Mouse (Mus musculus): ENCODE results near the gene Nck2. TPM values are rescaled to one million over a fixed set of nuclear protein-coding genes. Genes with fewer than 3 reads are reported as not detected.

Nck2 gene
- polyA plus RNA-seq, 1 experiment from 2014 or later = 53.2 TPM

GRCm38 (mm10) chr1:43422969-43423748 is 21.2 kb upstream of the Nck2 start:
- ATAC-seq (ENCODE audit: insufficient number of reproducible peaks, low FRiP score, low TSS enrichment, low read depth) = no peak
- no peak overlapping the region for H3K27ac ChIP-seq (replicated peaks; ENCODE audit: low read depth, low read length)

GRCm38 (mm10) chr1:43426526-43426925 is 17.9 kb upstream of the Nck2 start:
- 61% methylated on average over 4 of the region's 4 CpGs for WGBS
- H3K36me3 ChIP-seq (ENCODE audit: control insufficient read depth, insufficient read depth, low read length) = no peaks in the 10 kb centered on the region
- no peak for ATAC-seq (ENCODE audit: insufficient number of reproducible peaks, low FRiP score, low TSS enrichment, low read depth)
- peaks cover 5% of the 10 kb centered on the region; the same call in 1 of the 2 replicates for H3K4me1 ChIP-seq (ENCODE audit: control insufficient read depth, insufficient read depth, low read length)
- no peaks in the 10 kb centered on the region for H3K9me3 ChIP-seq (ENCODE audit: control insufficient read depth, low read length)
- no peak overlapping the region for H3K4me2 ChIP-seq (ENCODE audit: low read depth, severe bottlenecking)
- H3K27ac ChIP-seq (replicated peaks; ENCODE audit: low read depth, low read length) = no peak overlapping the region
- no peak overlapping the region for H3K4me3 ChIP-seq (ENCODE audit: low read depth, low read length)
- DNase-seq (ENCODE audit: low spot score) = no peak
- no peaks in the 10 kb centered on the region for H3K27me3 ChIP-seq (ENCODE audit: control insufficient read depth, insufficient read depth, low read length)
- no peak overlapping the region for H3K9ac ChIP-seq (ENCODE audit: low read length)

More at GRCm38 (mm10) chr1:43422969-43423748, 21.2 kb upstream of the Nck2 start:
- 51% methylated on average over 4 of the region's 4 CpGs for WGBS
- no peak for DNase-seq (ENCODE audit: low spot score)
- Histone ChIP-seq H3K4me3 (ENCODE audit: low read depth, low read length) (no peak overlapping the region), H3K9me3 (ENCODE audit: control insufficient read depth, low read length) (no peaks in the 10 kb centered on the region), H3K4me2 (ENCODE audit: low read depth, severe bottlenecking) (no peak overlapping the region), H3K27me3 (ENCODE audit: control insufficient read depth, insufficient read depth, low read length) (no peaks in the 10 kb centered on the region), H3K36me3 (ENCODE audit: control insufficient read depth, insufficient read depth, low read length) (no peaks in the 10 kb centered on the region), H3K4me1 (ENCODE audit: control insufficient read depth, insufficient read depth, low read length) (peaks cover 5% of the 10 kb centered on the region; the same call in 1 of the 2 replicates), H3K9ac (ENCODE audit: low read length) (no peak overlapping the region)

- H3K27ac ChIP-seq (replicated peaks; ENCODE audit: low read depth, low read length) = no peak overlapping the region
- no peaks in the 10 kb centered on the region for H3K36me3 ChIP-seq (ENCODE audit: control insufficient read depth, insufficient read depth, low read length)
- no peak overlapping the region for H3K4me3 ChIP-seq (ENCODE audit: low read depth, low read length)
- no peaks in the 10 kb centered on the region for H3K27me3 ChIP-seq (ENCODE audit: control insufficient read depth, insufficient read depth, low read length)
- ATAC-seq (ENCODE audit: insufficient number of reproducible peaks, low FRiP score, low TSS enrichment, low read depth) (no peak), DNase-seq (ENCODE audit: low spot score) (no peak)
- no peaks in the 10 kb centered on the region for H3K9me3 ChIP-seq (ENCODE audit: control insufficient read depth, low read length)
- no peak overlapping the region for H3K9ac ChIP-seq (ENCODE audit: low read length)
- 64% methylated on average over 6 of the region's 6 CpGs for WGBS
- no peak overlapping the region for H3K4me2 ChIP-seq (ENCODE audit: low read depth, severe bottlenecking)
- peaks cover 5% of the 10 kb centered on the region; the same call in 1 of the 2 replicates for H3K4me1 ChIP-seq (ENCODE audit: control insufficient read depth, insufficient read depth, low read length)
These were observed 17.3 kb upstream of the Nck2 start for GRCm38 (mm10) chr1:43426993-43427535.

- no peaks in the 10 kb centered on the region for H3K9me3 ChIP-seq (ENCODE audit: control insufficient read depth, low read length)
- no peaks in the 10 kb centered on the region for H3K27me3 ChIP-seq (ENCODE audit: control insufficient read depth, insufficient read depth, low read length)
- H3K4me1 ChIP-seq (ENCODE audit: control insufficient read depth, insufficient read depth, low read length) = no peaks in the 10 kb centered on the region
- no peak overlapping the region for H3K27ac ChIP-seq (replicated peaks; ENCODE audit: low read depth, low read length)
- no peaks in the 10 kb centered on the region for H3K36me3 ChIP-seq (ENCODE audit: control insufficient read depth, insufficient read depth, low read length)
- DNase-seq (ENCODE audit: low spot score) (no peak), ATAC-seq (ENCODE audit: insufficient number of reproducible peaks, low FRiP score, low TSS enrichment, low read depth) (no peak)
- H3K4me2 ChIP-seq (ENCODE audit: low read depth, severe bottlenecking) = no peak overlapping the region
- 87% methylated on average over 9 of the region's 9 CpGs for WGBS
- H3K4me3 ChIP-seq (ENCODE audit: low read depth, low read length) = no peak overlapping the region
- H3K9ac ChIP-seq (ENCODE audit: low read length) = no peak overlapping the region
These were observed 14.2 kb upstream of the Nck2 start for GRCm38 (mm10) chr1:43429924-43430876.

- Histone ChIP-seq H3K4me2 (ENCODE audit: low read depth, severe bottlenecking) (no peak overlapping the region), H3K27ac (replicated peaks; ENCODE audit: low read depth, low read length) (no peak overlapping the region), H3K4me3 (ENCODE audit: low read depth, low read length) (no peak overlapping the region), H3K27me3 (ENCODE audit: control insufficient read depth, insufficient read depth, low read length) (no peaks in the 10 kb centered on the region), H3K4me1 (ENCODE audit: control insufficient read depth, insufficient read depth, low read length) (no peaks in the 10 kb centered on the region), H3K9ac (ENCODE audit: low read length) (no peak overlapping the region), H3K36me3 (ENCODE audit: control insufficient read depth, insufficient read depth, low read length) (no peaks in the 10 kb centered on the region), H3K9me3 (ENCODE audit: control insufficient read depth, low read length) (no peaks in the 10 kb centered on the region)
- DNase-seq (ENCODE audit: low spot score) (no peak), ATAC-seq (ENCODE audit: insufficient number of reproducible peaks, low FRiP score, low TSS enrichment, low read depth) (no peak)
- 70% methylated on average over 4 of the region's 4 CpGs for WGBS
These were observed 10.5 kb upstream of the Nck2 start for GRCm38 (mm10) chr1:43433853-43434252.

GRCm38 (mm10) chr1:43436554-43436953 is 7.8 kb upstream of the Nck2 start:
- Histone ChIP-seq H3K27me3 (ENCODE audit: control insufficient read depth, insufficient read depth, low read length) (no peaks in the 10 kb centered on the region), H3K4me2 (ENCODE audit: low read depth, severe bottlenecking) (no peak overlapping the region), H3K9ac (ENCODE audit: low read length) (no peak overlapping the region), H3K27ac (replicated peaks; ENCODE audit: low read depth, low read length) (no peak overlapping the region), H3K4me3 (ENCODE audit: low read depth, low read length) (no peak overlapping the region), H3K36me3 (ENCODE audit: control insufficient read depth, insufficient read depth, low read length) (no peaks in the 10 kb centered on the region), H3K9me3 (ENCODE audit: control insufficient read depth, low read length) (no peaks in the 10 kb centered on the region), H3K4me1 (ENCODE audit: control insufficient read depth, insufficient read depth, low read length) (no peaks in the 10 kb centered on the region)
- ATAC-seq (ENCODE audit: insufficient number of reproducible peaks, low FRiP score, low TSS enrichment, low read depth) (no peak), DNase-seq (ENCODE audit: low spot score) (no peak)

- H3K4me3 ChIP-seq (ENCODE audit: low read depth, low read length) = no peak overlapping the region
- H3K36me3 ChIP-seq (ENCODE audit: control insufficient read depth, insufficient read depth, low read length) = no peaks in the 10 kb centered on the region
- H3K9me3 ChIP-seq (ENCODE audit: control insufficient read depth, low read length) = no peaks in the 10 kb centered on the region
- no peaks in the 10 kb centered on the region for H3K4me1 ChIP-seq (ENCODE audit: control insufficient read depth, insufficient read depth, low read length)
- ATAC-seq (ENCODE audit: insufficient number of reproducible peaks, low FRiP score, low TSS enrichment, low read depth) (no peak), DNase-seq (ENCODE audit: low spot score) (no peak)
- H3K9ac ChIP-seq (ENCODE audit: low read length) = no peak overlapping the region
- no peaks in the 10 kb centered on the region for H3K27me3 ChIP-seq (ENCODE audit: control insufficient read depth, insufficient read depth, low read length)
- 83% methylated on average over 1 of the region's 1 CpGs for WGBS
- H3K4me2 ChIP-seq (ENCODE audit: low read depth, severe bottlenecking) = no peak overlapping the region
- H3K27ac ChIP-seq (replicated peaks; ENCODE audit: low read depth, low read length) = no peak overlapping the region
These were observed 5.1 kb upstream of the Nck2 start for GRCm38 (mm10) chr1:43439261-43439660.

GRCm38 (mm10) chr1:43442568-43442967 is 1.8 kb upstream of the Nck2 start:
- ATAC-seq (ENCODE audit: insufficient number of reproducible peaks, low FRiP score, low TSS enrichment, low read depth) (no peak), DNase-seq (ENCODE audit: low spot score) (no peak)
- no peak overlapping the region for H3K27ac ChIP-seq (replicated peaks; ENCODE audit: low read depth, low read length)
- H3K27me3 ChIP-seq (ENCODE audit: control insufficient read depth, insufficient read depth, low read length) = no peaks in the 10 kb centered on the region
- H3K4me2 ChIP-seq (ENCODE audit: low read depth, severe bottlenecking) = no peak overlapping the region
- no peaks in the 10 kb centered on the region for H3K36me3 ChIP-seq (ENCODE audit: control insufficient read depth, insufficient read depth, low read length)
- H3K4me1 ChIP-seq (ENCODE audit: control insufficient read depth, insufficient read depth, low read length) = peaks cover 11% of the 10 kb centered on the region
- no peak overlapping the region for H3K4me3 ChIP-seq (ENCODE audit: low read depth, low read length)
- 81% methylated on average over 2 of the region's 2 CpGs for WGBS
- H3K9ac ChIP-seq (ENCODE audit: low read length) = no peak overlapping the region
- no peaks in the 10 kb centered on the region for H3K9me3 ChIP-seq (ENCODE audit: control insufficient read depth, low read length)
